Mouse (Mus musculus): Measurements from ENCODE around the gene Npr3.

DNA sequence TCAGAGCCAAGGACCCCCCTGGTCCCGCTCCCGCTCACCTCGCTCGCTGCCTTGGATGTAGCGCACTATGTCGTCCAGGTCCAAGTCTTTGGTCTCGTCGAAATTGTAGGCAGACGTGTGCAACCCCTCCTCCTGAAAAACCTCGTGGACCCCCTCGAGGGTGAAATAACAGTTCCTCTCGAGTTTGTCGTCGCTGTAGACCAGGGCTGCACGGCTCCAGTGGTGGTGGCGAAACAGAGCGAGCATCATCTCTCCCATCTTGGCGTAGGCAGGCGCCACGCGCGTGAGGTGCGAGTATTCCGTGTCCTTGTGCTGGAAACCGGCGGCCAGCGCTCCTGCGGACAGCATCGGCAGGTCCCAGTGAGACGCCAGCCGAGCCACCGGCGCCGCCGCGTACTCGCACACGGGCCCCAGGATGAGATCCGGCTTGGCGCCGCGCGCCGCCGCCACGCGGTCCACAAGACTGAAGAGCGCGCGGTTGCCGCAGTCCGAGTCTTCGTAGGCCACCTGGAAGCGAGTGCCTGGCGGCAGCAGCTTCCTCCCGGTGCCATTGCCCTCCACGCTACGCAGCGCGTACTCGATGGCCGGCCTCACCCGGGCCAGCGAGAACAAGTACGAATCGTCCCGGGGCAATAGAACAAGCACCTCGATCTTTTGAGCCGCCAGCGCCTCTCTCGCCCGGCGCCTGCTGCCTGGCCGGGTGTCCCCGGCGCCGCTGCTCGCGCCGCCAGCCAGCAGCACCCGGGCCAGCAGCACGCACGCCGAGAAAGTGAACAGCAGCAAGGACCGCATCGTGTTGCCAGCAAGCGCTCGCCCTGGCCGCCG is 2.0 kb downstream of the Npr3 start:
- TF ChIP-seq POLR2A (IDR thresholded peaks at IDR 0.05; ENCODE audit: borderline replicate concordance, insufficient read depth, low read length): no peak
- no peak for TF ChIP-seq CTCF (IDR thresholded peaks at IDR 0.05; ENCODE audit: borderline replicate concordance, insufficient read depth, low read depth, low read length)
